Mouse (Mus musculus) midbrain, embryonic 11.5 days (tissue): ENCODE results near the gene Prkacb. TPM values are rescaled to one million over a fixed set of nuclear protein-coding genes. Genes with fewer than 3 reads are reported as not detected.

Experiments
- ATAC-seq: fragments of 200-750 bp; cut with Nextera tagmentation; 2 replicates; pipeline ENCODE4 v1.8.0; 2017; ENCODE audit warnings: moderate TSS enrichment, moderate library complexity; ENCODE audit not compliant: low FRiP score
- DNase-seq: peaks from one replicate; pipeline ENCODE4 v3.0.0; 2015; ENCODE audit warnings: low spot score; ENCODE audit errors: missing footprints
- H3K27ac ChIP-seq: fragments of 300-500 bp; sonication (generic); 2 replicates; pipeline ENCODE4 v1.5.1; 2014; ENCODE audit warnings: low read depth, low read length
- H3K27me3 ChIP-seq: fragments of 300-500 bp; sonication (generic); 2 replicates; pipeline ENCODE4 v1.6.1; 2014; ENCODE audit warnings: mild to moderate bottlenecking, low read length, moderate library complexity, mixed read lengths; ENCODE audit not compliant: control insufficient read depth, insufficient read depth
- H3K36me3 ChIP-seq: fragments of 300-500 bp; sonication (generic); 2 replicates; pipeline ENCODE4 v1.6.1; 2014; ENCODE audit warnings: mild to moderate bottlenecking, low read length, moderate library complexity, mixed read lengths; ENCODE audit not compliant: control insufficient read depth, insufficient read depth
- H3K4me1 ChIP-seq: fragments of 300-500 bp; sonication (generic); 2 replicates; pipeline ENCODE4 v1.6.1; 2014; ENCODE audit warnings: low read length; ENCODE audit not compliant: control insufficient read depth, insufficient read depth
- H3K4me2 ChIP-seq: fragments of 300-500 bp; sonication (generic); 2 replicates; pipeline ENCODE4 v1.6.1; 2014; ENCODE audit warnings: mild to moderate bottlenecking, moderate library complexity
- H3K4me3 ChIP-seq: fragments of 300-500 bp; sonication (generic); 2 replicates; pipeline ENCODE4 v1.5.1; 2014; ENCODE audit warnings: low read depth, low read length
- H3K9ac ChIP-seq: fragments of 300-500 bp; sonication (generic); 2 replicates; pipeline ENCODE4 v1.6.1; 2014; ENCODE audit warnings: low read length
- H3K9me3 ChIP-seq: fragments of 300-500 bp; sonication (generic); 2 replicates; pipeline ENCODE4 v1.6.1; 2016; ENCODE audit warnings: low read length; ENCODE audit not compliant: control insufficient read depth
- WGBS: fragments of 180-500 bp; shearing (Covaris S2); extraction: QIAGEN DNeasy Blood & Tissue Kit; methylation state at CpG from one replicate; pipeline ENCODE4 v1.1.7; 2014; 5-methylcytosine and 5-hydroxymethylcytosine counted together
- polyA plus RNA-seq: library from polyadenylated mRNA; unstranded; fragments of >200 nt; fragmentation: Nextera tagmentation; extraction: Ambion mirVana; gene quantifications from 2 replicates; pipeline ENCODE4 v1.2.1, GENCODE M21; 2014

Prkacb gene
- polyA plus RNA-seq, 1 experiment from 2014 or later: 73.0 TPM

DNA sequence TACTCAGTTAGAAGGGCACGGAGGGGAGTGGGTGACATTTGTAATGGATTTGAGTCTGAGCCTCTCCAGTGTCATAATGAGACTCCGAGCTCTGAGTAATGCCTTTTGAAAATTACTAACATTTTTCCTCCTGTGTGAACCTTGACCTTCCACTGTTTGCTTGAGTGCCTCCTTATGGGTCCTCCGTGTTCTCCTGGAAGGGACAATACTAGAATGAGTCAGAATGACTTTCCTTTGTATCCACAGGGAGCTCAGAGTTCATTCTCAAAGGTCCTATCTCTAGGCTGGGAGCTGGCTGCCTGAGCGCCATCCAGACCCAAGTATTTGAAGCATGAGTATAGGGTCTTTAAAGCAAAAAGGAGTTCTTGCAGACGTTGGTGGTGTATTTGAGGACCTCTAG, 94.5 kb downstream of the Prkacb start:
- no peak for DNase-seq
- no peak for ATAC-seq
- Histone ChIP-seq H3K36me3 (no peaks in the 10 kb centered on the region), H3K27ac (no peak overlapping the region), H3K4me2 (no peak overlapping the region), H3K27me3 (no peaks in the 10 kb centered on the region), H3K9me3 (no peaks in the 10 kb centered on the region), H3K9ac (no peak overlapping the region), H3K4me3 (no peak overlapping the region), H3K4me1 (no peaks in the 10 kb centered on the region)
- WGBS: 70% methylated on average over 5 of the region's 5 CpGs

DNA sequence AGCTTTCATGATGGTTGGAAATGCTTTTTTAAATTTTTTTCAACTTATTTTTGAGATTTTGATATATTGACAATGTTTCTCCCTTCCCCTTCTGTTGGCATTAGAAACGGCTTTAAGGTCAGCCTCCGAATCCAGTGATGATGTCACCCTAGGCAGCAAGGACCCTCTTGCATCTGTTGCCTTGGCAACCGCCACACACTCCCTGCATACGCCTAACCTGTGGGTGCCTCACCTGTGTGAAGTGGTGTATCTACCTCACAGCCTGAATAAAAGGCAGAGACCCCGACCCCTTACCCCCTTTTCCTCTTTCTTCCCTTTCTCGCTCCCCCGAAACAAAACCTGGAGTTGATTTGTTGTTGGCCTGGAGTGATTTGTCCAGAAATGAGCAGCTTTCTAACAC, 100.5 kb downstream of the Prkacb start:
- Histone ChIP-seq H3K36me3 (no peaks in the 10 kb centered on the region), H3K4me1 (no peaks in the 10 kb centered on the region), H3K9ac (no peak overlapping the region), H3K9me3 (no peaks in the 10 kb centered on the region), H3K4me3 (no peak overlapping the region), H3K27ac (no peak overlapping the region), H3K27me3 (no peaks in the 10 kb centered on the region), H3K4me2 (no peak overlapping the region)
- DNase-seq (no peak), ATAC-seq (no peak)
- 78% methylated on average over 7 of the region's 7 CpGs for WGBS

DNA sequence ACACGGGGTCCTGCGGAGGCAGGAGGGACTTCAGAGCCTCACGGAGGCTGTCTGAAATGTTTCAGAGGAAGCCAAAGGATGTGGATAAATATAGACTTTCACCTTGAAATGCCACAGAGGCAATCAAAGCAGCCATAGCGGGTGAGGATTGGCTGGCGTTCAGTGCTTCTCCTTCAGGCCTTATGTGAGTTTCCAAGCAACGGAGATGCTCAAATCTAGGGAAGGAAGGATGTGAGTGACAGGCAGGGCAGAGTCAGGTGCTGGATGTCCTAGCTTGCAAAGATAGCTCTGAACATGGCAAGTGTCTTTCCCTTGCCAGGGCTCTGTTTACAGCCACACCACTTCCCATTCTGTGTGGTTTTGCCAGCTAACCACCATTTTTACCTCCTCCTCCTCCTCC, 101.2 kb downstream of the Prkacb start:
- no peak overlapping the region for H3K4me3 ChIP-seq
- ATAC-seq: no peak
- no peaks in the 10 kb centered on the region for H3K27me3 ChIP-seq
- no peak for DNase-seq
- H3K9me3 ChIP-seq: no peaks in the 10 kb centered on the region
- H3K4me1 ChIP-seq: no peaks in the 10 kb centered on the region
- no peaks in the 10 kb centered on the region for H3K36me3 ChIP-seq
- H3K9ac ChIP-seq: no peak overlapping the region
- no peak overlapping the region for H3K27ac ChIP-seq
- H3K4me2 ChIP-seq: no peak overlapping the region
- 73% methylated on average over 6 of the region's 6 CpGs for WGBS

DNA sequence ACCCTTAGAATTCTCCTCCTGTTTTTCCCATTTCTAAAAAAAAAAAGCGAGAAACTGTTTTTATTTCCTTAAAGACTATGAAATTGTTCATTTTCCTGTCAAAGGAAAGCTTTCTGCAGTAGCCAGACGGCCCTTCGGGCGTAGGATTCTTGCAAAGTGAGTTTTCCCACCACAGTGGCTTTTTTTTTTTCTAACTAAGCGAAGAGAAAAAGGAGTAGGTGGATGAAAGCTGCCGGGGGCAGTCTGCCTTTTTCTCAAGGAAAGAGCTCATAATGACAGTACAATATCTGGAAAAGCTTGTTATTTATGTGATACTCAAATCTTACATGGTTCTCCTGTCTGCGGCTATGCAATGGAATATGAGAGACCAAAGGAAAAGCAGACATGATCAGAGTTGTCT, 101.7 kb downstream of the Prkacb start:
- H3K27ac ChIP-seq: no peak overlapping the region
- H3K4me2 ChIP-seq: no peak overlapping the region
- WGBS: 90% methylated on average over 7 of the region's 7 CpGs
- H3K9ac ChIP-seq: no peak overlapping the region
- ATAC-seq (no peak), DNase-seq (no peak)
- H3K36me3 ChIP-seq: no peaks in the 10 kb centered on the region
- H3K27me3 ChIP-seq: no peaks in the 10 kb centered on the region
- H3K4me1 ChIP-seq: no peaks in the 10 kb centered on the region
- no peaks in the 10 kb centered on the region for H3K9me3 ChIP-seq
- no peak overlapping the region for H3K4me3 ChIP-seq

DNA sequence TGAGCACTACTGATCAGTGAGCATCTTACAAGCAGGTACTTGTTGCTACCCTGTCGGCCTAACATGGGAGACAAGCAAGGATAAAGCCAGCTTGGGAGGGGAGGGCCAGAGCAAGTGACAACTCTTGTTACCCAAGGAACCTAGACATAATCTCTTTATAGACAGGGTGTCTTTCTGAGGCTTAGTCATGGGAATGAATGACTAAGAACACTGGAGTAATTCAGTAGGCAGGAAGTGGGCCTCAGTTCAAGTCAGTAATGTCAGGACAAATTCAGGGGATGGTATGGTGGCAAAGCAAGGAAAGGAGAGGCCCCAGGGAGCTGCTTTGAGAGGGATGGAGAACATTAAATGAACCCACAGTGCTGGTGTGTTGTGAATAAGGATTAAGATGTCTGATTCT, 103.7 kb downstream of the Prkacb start:
- no peak overlapping the region for H3K4me3 ChIP-seq
- H3K4me2 ChIP-seq: no peak overlapping the region
- no peak overlapping the region for H3K27ac ChIP-seq
- WGBS: 72% methylated on average over 1 of the region's 1 CpGs
- H3K27me3 ChIP-seq: no peaks in the 10 kb centered on the region
- H3K4me1 ChIP-seq: no peaks in the 10 kb centered on the region
- H3K36me3 ChIP-seq: no peaks in the 10 kb centered on the region
- no peak overlapping the region for H3K9ac ChIP-seq
- ATAC-seq: no peak
- DNase-seq: no peak
- no peaks in the 10 kb centered on the region for H3K9me3 ChIP-seq

DNA sequence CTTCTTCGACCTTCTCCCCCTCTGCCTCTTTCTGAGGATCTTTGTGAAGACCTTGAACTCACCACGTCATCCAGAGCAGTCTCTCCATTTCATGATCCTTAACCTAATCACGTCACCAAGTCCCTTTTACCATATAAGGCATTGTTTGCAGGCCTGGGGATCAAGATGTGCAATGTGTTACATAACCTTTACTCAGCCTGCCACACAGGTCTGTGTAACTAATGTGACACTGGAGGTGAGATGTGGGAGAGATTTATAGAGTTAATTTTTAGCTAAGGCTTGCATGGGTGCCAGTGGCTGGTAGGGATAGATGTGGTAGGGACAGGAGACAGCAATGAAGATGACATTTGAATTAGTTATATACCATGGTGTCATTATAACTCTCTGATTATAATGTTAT, 104.4 kb downstream of the Prkacb start:
- WGBS: 78% methylated on average over 3 of the region's 3 CpGs
- H3K27me3 ChIP-seq: no peaks in the 10 kb centered on the region
- H3K4me2 ChIP-seq: no peak overlapping the region
- DNase-seq (no peak), ATAC-seq (no peak)
- no peak overlapping the region for H3K27ac ChIP-seq
- no peak overlapping the region for H3K9ac ChIP-seq
- H3K9me3 ChIP-seq: no peaks in the 10 kb centered on the region
- no peaks in the 10 kb centered on the region for H3K36me3 ChIP-seq
- no peak overlapping the region for H3K4me3 ChIP-seq
- no peaks in the 10 kb centered on the region for H3K4me1 ChIP-seq

DNA sequence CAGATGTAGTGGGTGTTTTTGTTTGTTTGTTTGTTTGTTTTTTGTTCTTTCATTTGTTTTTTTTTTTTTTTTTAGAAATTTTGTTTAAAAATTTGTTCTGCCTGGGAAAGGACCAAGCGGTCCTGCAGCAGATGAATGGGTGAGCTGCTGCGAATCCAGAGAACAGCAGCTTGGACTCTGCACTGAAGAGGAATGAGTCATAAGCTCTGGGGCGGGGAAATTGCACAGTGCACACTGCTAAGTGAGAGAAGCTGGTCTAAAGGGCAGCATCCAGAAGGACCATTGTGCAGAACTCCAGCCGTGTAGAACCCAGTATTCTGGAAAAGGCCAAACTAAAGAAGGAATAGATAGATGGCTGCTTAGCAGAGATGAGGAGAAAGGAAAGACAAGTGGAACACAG, 108.7 kb downstream of the Prkacb start:
- Histone ChIP-seq H3K9ac (no peak overlapping the region), H3K4me1 (no peaks in the 10 kb centered on the region), H3K4me2 (no peak overlapping the region), H3K27ac (no peak overlapping the region), H3K27me3 (no peaks in the 10 kb centered on the region), H3K36me3 (no peaks in the 10 kb centered on the region), H3K9me3 (no peaks in the 10 kb centered on the region), H3K4me3 (no peak overlapping the region)
- DNase-seq: no peak
- WGBS: 90% methylated on average over 4 of the region's 4 CpGs
- no peak for ATAC-seq

DNA sequence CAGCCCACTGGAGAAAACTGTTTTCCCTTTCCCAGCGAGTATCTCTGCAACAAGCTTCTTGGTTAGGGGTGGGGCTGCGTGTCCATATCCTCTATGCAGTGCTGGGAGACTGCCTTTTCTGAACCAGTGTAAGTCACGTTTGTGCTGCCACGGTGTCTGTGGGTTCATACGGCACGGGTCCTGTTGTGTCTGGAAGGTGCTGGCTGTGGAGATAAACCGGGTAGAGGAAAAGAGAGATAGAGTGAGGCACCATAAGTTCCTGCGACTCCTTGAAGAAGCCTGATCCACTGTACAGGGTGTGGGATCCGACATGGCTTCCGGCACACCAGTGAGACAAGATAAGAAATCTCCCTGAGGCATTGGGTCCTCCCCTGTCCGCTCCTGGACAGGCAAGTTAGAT, 112.7 kb downstream of the Prkacb start:
- 85% methylated on average over 11 of the region's 11 CpGs for WGBS
- Histone ChIP-seq H3K27me3 (no peaks in the 10 kb centered on the region), H3K9ac (no peak overlapping the region), H3K27ac (no peak overlapping the region), H3K4me2 (no peak overlapping the region), H3K4me3 (no peak overlapping the region), H3K9me3 (no peaks in the 10 kb centered on the region), H3K36me3 (no peaks in the 10 kb centered on the region), H3K4me1 (no peaks in the 10 kb centered on the region)
- ATAC-seq (no peak), DNase-seq (no peak)

DNA sequence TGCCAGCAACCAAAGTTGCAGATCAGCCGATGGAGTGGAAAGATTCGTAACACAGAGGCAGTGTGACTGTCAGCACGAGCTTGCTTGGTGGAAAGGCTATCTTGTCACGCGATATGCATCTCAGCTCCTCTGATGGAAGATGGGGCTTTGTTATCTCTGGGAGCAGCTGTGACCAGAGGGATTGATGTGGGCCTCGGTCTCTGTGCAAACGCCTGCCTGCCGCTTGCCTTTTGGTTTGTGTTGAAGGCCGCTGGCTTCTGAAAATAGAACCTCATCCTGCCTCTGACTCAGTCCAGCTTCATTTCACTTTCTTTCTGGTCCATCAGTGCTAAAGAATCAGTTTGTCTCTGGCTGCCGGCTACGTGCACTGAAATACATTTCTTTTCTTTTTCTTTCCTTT, 113.8 kb downstream of the Prkacb start:
- H3K9me3 ChIP-seq: no peaks in the 10 kb centered on the region
- H3K27ac ChIP-seq: no peak overlapping the region
- ATAC-seq (no peak), DNase-seq (no peak)
- no peaks in the 10 kb centered on the region for H3K27me3 ChIP-seq
- no peaks in the 10 kb centered on the region for H3K36me3 ChIP-seq
- no peak overlapping the region for H3K9ac ChIP-seq
- no peak overlapping the region for H3K4me2 ChIP-seq
- no peak overlapping the region for H3K4me3 ChIP-seq
- WGBS: 61% methylated on average over 11 of the region's 11 CpGs
- H3K4me1 ChIP-seq: no peaks in the 10 kb centered on the region

DNA sequence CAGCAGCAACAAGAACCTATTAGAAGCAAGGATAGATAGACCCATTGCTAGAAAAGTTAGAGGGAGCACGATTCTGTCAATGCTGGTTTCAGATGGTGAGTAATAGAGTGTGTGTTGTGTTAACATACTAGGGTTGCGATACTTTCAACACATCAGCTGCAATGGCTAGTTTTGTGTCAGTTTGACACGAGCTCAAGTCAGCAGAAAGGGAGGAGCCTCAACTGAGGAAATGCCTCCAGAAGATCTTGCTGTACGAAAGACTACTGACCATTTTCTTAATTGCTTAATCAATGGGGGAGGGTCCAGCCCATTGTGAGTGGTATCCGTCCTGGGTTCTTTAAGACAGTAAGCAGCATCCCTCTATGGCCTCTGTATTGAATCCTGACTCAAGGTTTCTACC, 120.2 kb downstream of the Prkacb start:
- Histone ChIP-seq H3K4me1 (no peaks in the 10 kb centered on the region), H3K4me2 (no peak overlapping the region), H3K27ac (no peak overlapping the region), H3K27me3 (no peaks in the 10 kb centered on the region), H3K9me3 (no peaks in the 10 kb centered on the region), H3K9ac (no peak overlapping the region), H3K4me3 (no peak overlapping the region), H3K36me3 (no peaks in the 10 kb centered on the region)
- ATAC-seq (no peak), DNase-seq (peak; percentile 74)
- WGBS: 85% methylated on average over 5 of the region's 5 CpGs
